Mouse (Mus musculus): ENCODE measurements at regions not wholly inside any gene's neighbourhood (a gene's known extent, or its start where the extent isn't known, plus 50 kb on each side); places are given as distances from the start of the nearest gene placed in this dataset.

GRCm38 (mm10) chr4:7669992-7670794 lies 568.6 kb downstream of the Car8 start:
- no peak for TF ChIP-seq CTCF (IDR thresholded peaks at IDR 0.05; ENCODE audit: borderline replicate concordance, extremely low read depth, insufficient read depth, insufficient read length)
- TF ChIP-seq POLR2A (IDR thresholded peaks at IDR 0.05; ENCODE audit: borderline replicate concordance, extremely low read depth, insufficient read depth, insufficient read length, poor library complexity, severe bottlenecking): no peak

All from brain, embryonic 14.5 days (tissue).